Mouse (Mus musculus): ENCODE results near the gene Neu1. TPM values are rescaled to one million over a fixed set of nuclear protein-coding genes. Genes with fewer than 3 reads are reported as not detected.
"Not testable (repeated sequence)": the region's sequence is repeated elsewhere in the genome, so short reads cannot be mapped to it uniquely, and the experiment has no call there.

Gene Neu1
- total and polyA plus RNA-seq, 3 experiments: 31.2 to 32.0 (median 31.9) TPM

DNA sequence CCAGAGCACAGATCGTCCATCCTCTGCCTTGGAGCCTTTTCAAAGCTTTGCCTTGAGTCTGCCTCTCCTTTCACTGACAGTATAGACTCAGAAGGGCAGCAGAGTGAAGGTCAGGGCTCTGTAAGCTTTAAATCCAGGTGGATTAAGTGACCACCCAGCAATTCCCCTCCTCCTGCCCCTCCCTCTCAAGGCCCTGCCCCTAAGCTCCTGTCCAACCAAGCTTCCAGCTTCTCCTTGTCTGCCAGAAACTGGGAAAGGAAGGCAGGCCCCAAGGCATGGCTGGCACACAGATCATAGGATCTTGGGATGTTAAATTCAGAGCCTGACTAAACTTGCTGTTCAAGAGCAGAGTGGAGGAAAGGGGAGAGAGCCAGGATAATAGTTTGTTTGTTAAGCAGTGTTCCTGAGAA, 33.6 kb downstream of the Neu1 start:
- Histone ChIP-seq H3K9ac (ENCODE audit: insufficient read depth, low read depth) (no peak overlapping the region), H3K79me2 (replicated peaks; ENCODE audit: control insufficient read depth, extremely low read depth, insufficient read depth, poor library complexity, severe bottlenecking) (no peaks in the 10 kb centered on the region), H3K27ac (ENCODE audit: insufficient read depth, low read depth) (no peak overlapping the region), H3K4me1 (ENCODE audit: control insufficient read depth in 1 of 2, insufficient read depth in 2 of 2) (peaks cover 9 to 39% of the 10 kb centered on the region in 2 experiments), H3K9me3 (replicated peaks; ENCODE audit: low read length) (no peaks in the 10 kb centered on the region), H3K4me3 (replicated peaks in 1 of 3; ENCODE audit: low read depth in 2 of 3, low read length in 2 of 3, poor library complexity in 1 of 3) (no peak overlapping the region), H3K4me2 (ENCODE audit: insufficient read depth, low read depth, poor library complexity, severe bottlenecking) (no peak overlapping the region), H3K36me3 (replicated peaks in 1 of 2; ENCODE audit: control insufficient read depth in 1 of 2, insufficient read depth in 1 of 2, low read length in 1 of 2) (no peaks in the 10 kb centered on the region), H3K27me3 (replicated peaks) (no peaks in the 10 kb centered on the region)
- TF ChIP-seq KAT2A (IDR thresholded peaks at IDR 0.05; ENCODE audit: insufficient replicate concordance, low read length) (no peak), ZC3H11A (IDR thresholded peaks at IDR 0.05; ENCODE audit: low read depth, low read length) (no peak), NELFE (IDR thresholded peaks at IDR 0.05; ENCODE audit: low read depth, low read length) (no peak)
- DNase-seq (ENCODE audit: extremely low read depth): no peak
- dilution Hi-C loops (cut with MboI; ENCODE audit: extremely low pct_ligation_motif_present, extremely low pct_unique_long_range_greater_than_20kb, low sequenced_read_pairs) (no loop called here), in situ Hi-C loops (cut with MboI; ENCODE audit: low pct_ligation_motif_present, low pct_unique_long_range_greater_than_20kb, low sequenced_read_pairs) (no loop called here)

DNA sequence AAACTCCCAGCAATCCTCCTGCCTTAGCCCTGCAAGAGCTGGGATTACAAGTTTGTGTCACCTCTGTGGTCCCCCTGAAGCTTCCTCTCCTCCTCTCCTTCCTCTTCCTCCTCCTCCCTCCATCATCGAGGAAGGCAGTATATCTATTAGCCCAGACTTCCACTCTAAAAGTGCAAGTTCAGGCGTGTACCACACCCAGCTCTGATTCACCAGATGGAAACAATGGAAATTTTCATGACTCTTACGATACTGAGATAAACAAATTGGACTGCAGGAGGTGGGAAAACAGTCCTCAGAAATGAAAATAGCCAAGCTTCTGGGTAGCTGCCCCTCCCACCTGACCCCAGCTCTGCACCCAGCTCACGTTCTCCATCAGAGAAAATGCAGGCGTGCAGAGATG, 34.6 kb downstream of the Neu1 start:
- in situ Hi-C loops (cut with MboI; ENCODE audit: low pct_ligation_motif_present, low pct_unique_long_range_greater_than_20kb, low sequenced_read_pairs) (no loop called here), dilution Hi-C loops (cut with MboI; ENCODE audit: extremely low pct_ligation_motif_present, extremely low pct_unique_long_range_greater_than_20kb, low sequenced_read_pairs) (no loop called here)
- Histone ChIP-seq H3K79me2 (replicated peaks; ENCODE audit: control insufficient read depth, extremely low read depth, insufficient read depth, poor library complexity, severe bottlenecking) (no peaks in the 10 kb centered on the region), H3K36me3 (replicated peaks in 1 of 2; ENCODE audit: control insufficient read depth in 1 of 2, insufficient read depth in 1 of 2, low read length in 1 of 2) (no peaks in the 10 kb centered on the region), H3K4me2 (ENCODE audit: insufficient read depth, low read depth, poor library complexity, severe bottlenecking) (no peak overlapping the region), H3K9me3 (replicated peaks; ENCODE audit: low read length) (no peaks in the 10 kb centered on the region), H3K4me3 (replicated peaks in 1 of 3; ENCODE audit: low read depth in 2 of 3, low read length in 2 of 3, poor library complexity in 1 of 3) (no peak overlapping the region), H3K27ac (ENCODE audit: insufficient read depth, low read depth) (no peak overlapping the region), H3K4me1 (ENCODE audit: control insufficient read depth in 1 of 2, insufficient read depth in 2 of 2) (peaks cover 9 to 30% of the 10 kb centered on the region in 2 experiments), H3K27me3 (replicated peaks) (no peaks in the 10 kb centered on the region), H3K9ac (ENCODE audit: insufficient read depth, low read depth) (no peak overlapping the region)
- no peak for TF ChIP-seq NRF1 (IDR thresholded peaks at IDR 0.05; ENCODE audit: low read depth, low read length)
- no peak for TF ChIP-seq MAZ (IDR thresholded peaks at IDR 0.05; ENCODE audit: low read depth, low read length)
- no peak for TF ChIP-seq TBP (conservative IDR thresholded peaks at IDR 0.05; ENCODE audit: low read depth, low read length)
- no peak for TF ChIP-seq SIN3A (IDR thresholded peaks at IDR 0.05; ENCODE audit: low read length)
- TF ChIP-seq ZKSCAN1 (IDR thresholded peaks at IDR 0.05; ENCODE audit: borderline replicate concordance, low read depth, low read length): no peak
- TF ChIP-seq EP300 (IDR thresholded peaks at IDR 0.05; ENCODE audit: low read length): no peak
- TF ChIP-seq PAX5 (IDR thresholded peaks at IDR 0.05; ENCODE audit: low read length): no peak
- TF ChIP-seq CTCF (conservative IDR thresholded peaks at IDR 0.05 in 1 of 2, IDR thresholded peaks at IDR 0.05 in 1 of 2; ENCODE audit: low read depth in 2 of 2, low read length in 2 of 2): no peak
- TF ChIP-seq ZC3H11A (IDR thresholded peaks at IDR 0.05; ENCODE audit: low read depth, low read length): no peak
- no peak for TF ChIP-seq RCOR1 (conservative IDR thresholded peaks at IDR 0.05; ENCODE audit: low read depth, low read length)
- no peak for TF ChIP-seq MAFK (IDR thresholded peaks at IDR 0.05; ENCODE audit: insufficient replicate concordance, low read length)
- no peak for TF ChIP-seq ELF1 (IDR thresholded peaks at IDR 0.05; ENCODE audit: low read depth, low read length)
- no peak for DNase-seq (ENCODE audit: extremely low read depth)

DNA sequence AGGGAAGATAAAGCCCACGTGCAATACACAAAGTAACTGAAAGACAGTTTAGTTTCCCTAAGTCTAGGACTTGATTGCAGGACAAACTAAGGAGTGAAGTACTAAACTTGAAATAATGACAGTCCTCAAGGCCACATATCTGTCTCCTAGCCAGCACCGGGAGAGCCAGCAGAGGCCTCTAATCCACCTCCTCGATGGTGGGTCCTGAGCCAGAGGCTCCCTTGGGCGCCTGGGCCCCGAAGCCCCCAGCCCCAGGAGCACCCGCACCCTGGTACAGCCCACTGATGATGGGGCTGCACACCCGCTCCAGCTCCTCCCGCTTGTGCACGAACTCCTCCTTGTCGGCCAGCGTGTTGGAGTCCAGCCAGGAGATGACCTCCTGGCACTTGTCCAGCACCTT, 38.8 kb downstream of the Neu1 start, which contains the start of gene Gm20481:
Gene Gm20481, plus strand, starts transcription at position 91 of the 400 bp plus-strand sequence.
- H3K36me3 ChIP-seq (replicated peaks in 1 of 2; ENCODE audit: control insufficient read depth in 1 of 2, insufficient read depth in 1 of 2, low read length in 1 of 2); H3K79me2 ChIP-seq (replicated peaks; ENCODE audit: control insufficient read depth, extremely low read depth, insufficient read depth, poor library complexity, severe bottlenecking); dilution Hi-C loops (cut with MboI; ENCODE audit: extremely low pct_ligation_motif_present, extremely low pct_unique_long_range_greater_than_20kb, low sequenced_read_pairs); H3K4me3 ChIP-seq (replicated peaks in 1 of 3; ENCODE audit: low read depth in 2 of 3, low read length in 2 of 3, poor library complexity in 1 of 3); H3K9me3 ChIP-seq (replicated peaks; ENCODE audit: low read length); in situ Hi-C loops (cut with MboI; ENCODE audit: low pct_ligation_motif_present, low pct_unique_long_range_greater_than_20kb, low sequenced_read_pairs); H3K27ac ChIP-seq (ENCODE audit: insufficient read depth, low read depth); DNase-seq (ENCODE audit: extremely low read depth); H3K4me2 ChIP-seq (ENCODE audit: insufficient read depth, low read depth, poor library complexity, severe bottlenecking); H3K4me1 ChIP-seq (ENCODE audit: control insufficient read depth in 1 of 2, insufficient read depth in 2 of 2); H3K9ac ChIP-seq (ENCODE audit: insufficient read depth, low read depth); H3K27me3 ChIP-seq (replicated peaks): not testable (repeated sequence)

DNA sequence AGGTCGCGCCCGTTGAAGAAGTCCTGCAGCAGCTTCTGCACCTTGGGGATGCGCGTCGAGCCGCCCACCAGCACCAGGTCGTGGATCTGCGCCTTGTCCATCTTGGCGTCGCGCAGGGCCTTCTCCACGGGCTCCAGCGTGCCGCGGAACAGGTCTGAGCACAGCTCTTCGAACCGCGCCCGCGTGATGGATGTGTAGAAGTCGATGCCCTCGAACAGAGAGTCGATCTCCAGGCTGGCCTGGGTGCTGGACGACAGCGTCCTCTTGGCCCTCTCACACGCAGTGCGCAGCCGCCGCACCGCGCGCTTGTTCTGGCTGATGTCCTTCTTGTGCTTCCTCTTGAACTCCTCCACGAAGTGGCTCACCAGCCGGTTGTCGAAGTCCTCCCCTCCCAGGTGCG, 39.8 kb downstream of the Neu1 start:
- H3K79me2 ChIP-seq (replicated peaks; ENCODE audit: control insufficient read depth, extremely low read depth, insufficient read depth, poor library complexity, severe bottlenecking); H3K4me1 ChIP-seq (ENCODE audit: control insufficient read depth in 1 of 2, insufficient read depth in 2 of 2); H3K36me3 ChIP-seq (replicated peaks in 1 of 2; ENCODE audit: control insufficient read depth in 1 of 2, insufficient read depth in 1 of 2, low read length in 1 of 2); H3K9ac ChIP-seq (ENCODE audit: insufficient read depth, low read depth); DNase-seq (ENCODE audit: extremely low read depth); H3K4me3 ChIP-seq (replicated peaks in 1 of 3; ENCODE audit: low read depth in 2 of 3, low read length in 2 of 3, poor library complexity in 1 of 3); H3K27ac ChIP-seq (ENCODE audit: insufficient read depth, low read depth); dilution Hi-C loops (cut with MboI; ENCODE audit: extremely low pct_ligation_motif_present, extremely low pct_unique_long_range_greater_than_20kb, low sequenced_read_pairs); in situ Hi-C loops (cut with MboI; ENCODE audit: low pct_ligation_motif_present, low pct_unique_long_range_greater_than_20kb, low sequenced_read_pairs); H3K4me2 ChIP-seq (ENCODE audit: insufficient read depth, low read depth, poor library complexity, severe bottlenecking); H3K27me3 ChIP-seq (replicated peaks); H3K9me3 ChIP-seq (replicated peaks; ENCODE audit: low read length): not testable (repeated sequence)

DNA sequence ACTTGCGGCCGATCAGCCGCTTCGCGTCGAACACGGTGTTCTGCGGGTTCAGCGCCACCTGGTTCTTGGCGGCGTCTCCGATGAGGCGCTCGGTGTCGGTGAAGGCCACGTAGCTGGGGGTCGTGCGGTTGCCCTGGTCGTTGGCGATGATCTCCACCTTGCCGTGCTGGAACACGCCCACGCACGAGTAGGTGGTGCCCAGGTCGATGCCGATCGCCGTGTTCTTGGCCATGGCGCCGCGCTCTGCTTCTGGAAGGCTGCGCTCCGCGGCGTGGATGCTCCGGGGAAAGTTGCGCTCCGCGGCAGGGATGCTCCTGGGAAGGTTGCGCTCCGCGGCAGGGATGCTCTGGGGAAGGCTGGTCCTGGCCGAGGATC, 40.6 kb downstream of the Neu1 start:
- H3K36me3 ChIP-seq (replicated peaks in 1 of 2; ENCODE audit: control insufficient read depth in 1 of 2, insufficient read depth in 1 of 2, low read length in 1 of 2); H3K27me3 ChIP-seq (replicated peaks); H3K9me3 ChIP-seq (replicated peaks; ENCODE audit: low read length); DNase-seq (ENCODE audit: extremely low read depth); H3K9ac ChIP-seq (ENCODE audit: insufficient read depth, low read depth); in situ Hi-C loops (cut with MboI; ENCODE audit: low pct_ligation_motif_present, low pct_unique_long_range_greater_than_20kb, low sequenced_read_pairs); H3K27ac ChIP-seq (ENCODE audit: insufficient read depth, low read depth); H3K4me3 ChIP-seq (replicated peaks in 1 of 3; ENCODE audit: low read depth in 2 of 3, low read length in 2 of 3, poor library complexity in 1 of 3); H3K4me2 ChIP-seq (ENCODE audit: insufficient read depth, low read depth, poor library complexity, severe bottlenecking); dilution Hi-C loops (cut with MboI; ENCODE audit: extremely low pct_ligation_motif_present, extremely low pct_unique_long_range_greater_than_20kb, low sequenced_read_pairs); H3K79me2 ChIP-seq (replicated peaks; ENCODE audit: control insufficient read depth, extremely low read depth, insufficient read depth, poor library complexity, severe bottlenecking); H3K4me1 ChIP-seq (ENCODE audit: control insufficient read depth in 1 of 2, insufficient read depth in 2 of 2): not testable (repeated sequence)

Measured in CH12.LX (cell line).